Mouse (Mus musculus) hindbrain, embryonic 14.5 days (tissue): ENCODE results near the gene Selenoh. TPM values are rescaled to one million over a fixed set of nuclear protein-coding genes. Genes with fewer than 3 reads are reported as not detected.

Experiments used
- ATAC-seq: fragments of 200-750 bp; cut with Nextera tagmentation; 2 replicates; pipeline ENCODE4 v1.8.0; 2017; ENCODE audit warnings: moderate number of reproducible peaks, mild to moderate bottlenecking, moderate TSS enrichment, moderate library complexity; ENCODE audit not compliant: low FRiP score
- DNase-seq: peaks from one replicate; pipeline ENCODE4 v3.0.0-alpha.2; 2015; ENCODE audit warnings: low spot score
- H3K27ac ChIP-seq: fragments of 300-500 bp; sonication (generic); 2 replicates; pipeline ENCODE4 v1.5.1; 2014; ENCODE audit warnings: mild to moderate bottlenecking, moderate library complexity
- H3K27me3 ChIP-seq: fragments of 300-500 bp; sonication (generic); 2 replicates; pipeline ENCODE4 v1.6.1; 2014; ENCODE audit warnings: mild to moderate bottlenecking, low read length, mixed read lengths; ENCODE audit not compliant: control insufficient read depth, insufficient read depth
- H3K36me3 ChIP-seq: fragments of 300-500 bp; sonication (generic); replicated peaks from 2 replicates; pipeline ENCODE4 v1.6.1; 2014; ENCODE audit not compliant: control insufficient read depth, insufficient read depth
- H3K4me1 ChIP-seq: fragments of 300-500 bp; sonication (generic); replicated peaks from 2 replicates; pipeline ENCODE4 v1.6.1; 2014; ENCODE audit warnings: antibody characterized with exemption, low read length, mixed read lengths; ENCODE audit not compliant: control insufficient read depth, insufficient read depth
- H3K4me2 ChIP-seq: fragments of 300-500 bp; sonication (generic); replicated peaks from 2 replicates; pipeline ENCODE4 v1.6.1; 2014; ENCODE audit warnings: mild to moderate bottlenecking, moderate library complexity
- H3K4me3 ChIP-seq: fragments of 300-500 bp; sonication (generic); replicated peaks from 2 replicates; pipeline ENCODE4 v1.5.1; 2014; ENCODE audit warnings: mild to moderate bottlenecking, low read length
- H3K9ac ChIP-seq: fragments of 300-500 bp; sonication (generic); 2 replicates; pipeline ENCODE4 v1.6.1; 2014
- H3K9me3 ChIP-seq: fragments of 300-500 bp; sonication (generic); 2 replicates; pipeline ENCODE4 v1.6.1; 2016; ENCODE audit warnings: low read length; ENCODE audit not compliant: control insufficient read depth
- WGBS: fragments of 180-500 bp; shearing (Covaris S2); extraction: QIAGEN DNeasy Blood & Tissue Kit; methylation state at CpG from one replicate; pipeline ENCODE4 v1.1.7; 2014; 5-methylcytosine and 5-hydroxymethylcytosine counted together
- polyA plus RNA-seq: library from polyadenylated mRNA; unstranded; fragments of >200 nt; fragmentation: Nextera tagmentation; extraction: Ambion mirVana; gene quantifications from 2 replicates; pipeline ENCODE4 v1.2.1, GENCODE M21; 2014

The Selenoh gene
- polyA plus RNA-seq, 1 experiment from 2014 or later, result 196 TPM

- Histone ChIP-seq H3K4me3 (no peak overlapping the region), H3K27ac (no peak overlapping the region), H3K9me3 (no peaks in the 10 kb centered on the region), H3K9ac (no peak overlapping the region), H3K4me2 (no peak overlapping the region), H3K4me1 (no peaks in the 10 kb centered on the region; the same call in 1 of the 2 replicates), H3K36me3 (peaks cover 79% of the 10 kb centered on the region), H3K27me3 (no peaks in the 10 kb centered on the region)
- 94% methylated on average over 1 of the region's 1 CpGs for WGBS
- ATAC-seq, result no peak
- no peak for DNase-seq
Observed at GRCm38 (mm10) chr2:84705295-84705694, 34.7 kb upstream of the Selenoh start.

GRCm38 (mm10) chr2:84704329-84704728 lies 33.8 kb upstream of the Selenoh start:
- Histone ChIP-seq H3K4me3 (no peak overlapping the region), H3K4me1 (no peaks in the 10 kb centered on the region), H3K27ac (no peak overlapping the region), H3K9ac (no peak overlapping the region), H3K9me3 (no peaks in the 10 kb centered on the region), H3K4me2 (no peak overlapping the region), H3K27me3 (no peaks in the 10 kb centered on the region), H3K36me3 (peaks cover 77% of the 10 kb centered on the region)
- DNase-seq, result no peak
- 89% methylated on average over 5 of the region's 5 CpGs for WGBS
- ATAC-seq, result no peak

GRCm38 (mm10) chr2:84703497-84703896 lies 32.9 kb upstream of the Selenoh start:
- H3K27ac ChIP-seq, result no peak overlapping the region
- peaks cover 76% of the 10 kb centered on the region for H3K36me3 ChIP-seq
- H3K9me3 ChIP-seq, result no peaks in the 10 kb centered on the region
- H3K27me3 ChIP-seq, result no peaks in the 10 kb centered on the region
- no peak overlapping the region for H3K9ac ChIP-seq
- 98% methylated on average over 1 of the region's 1 CpGs for WGBS
- H3K4me3 ChIP-seq, result no peak overlapping the region
- no peak for ATAC-seq
- H3K4me2 ChIP-seq, result no peak overlapping the region
- no peak for DNase-seq
- H3K4me1 ChIP-seq, result no peaks in the 10 kb centered on the region

DNA sequence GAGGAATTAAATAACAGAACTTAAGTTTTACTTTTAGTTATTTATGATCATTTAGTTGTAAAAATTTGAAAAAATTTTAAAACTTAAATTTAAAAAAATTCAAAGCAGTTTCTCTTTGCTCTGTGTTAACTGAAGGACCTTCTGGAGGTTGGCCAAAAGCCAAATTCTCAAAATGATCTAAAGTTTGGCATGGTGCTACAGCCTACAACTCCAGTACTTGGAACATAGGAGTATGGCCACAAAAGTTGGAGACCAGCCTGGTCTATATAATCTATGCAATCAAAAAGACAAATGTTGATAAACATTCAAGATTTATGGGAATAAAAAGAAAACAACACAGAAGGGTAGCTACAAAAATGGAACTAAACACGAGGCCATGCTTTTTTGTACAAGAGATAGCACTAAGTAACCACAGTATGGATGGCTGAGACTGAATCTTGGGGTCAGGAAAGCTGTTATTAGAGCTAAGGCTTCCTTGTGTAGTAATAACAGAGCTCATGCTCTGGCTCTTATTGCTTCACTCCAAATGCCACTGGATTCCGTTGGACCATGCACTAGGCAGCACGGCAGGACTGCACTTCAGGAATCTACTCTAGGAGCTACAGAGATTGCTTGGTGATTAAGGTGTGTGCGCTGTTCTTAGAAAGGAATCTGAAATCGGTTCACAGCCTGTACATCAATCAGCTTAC lies 24.6 kb upstream of the Selenoh start:
- no peak for DNase-seq
- peaks cover 79% of the 10 kb centered on the region for H3K36me3 ChIP-seq

GRCm38 (mm10) chr2:84690050-84690449 lies 19.5 kb upstream of the Selenoh start:
- H3K27ac ChIP-seq, result no peak overlapping the region
- H3K36me3 ChIP-seq, result peaks cover 95% of the 10 kb centered on the region
- no peak for DNase-seq
- H3K4me2 ChIP-seq, result no peak overlapping the region
- no peak overlapping the region for H3K9ac ChIP-seq
- no peaks in the 10 kb centered on the region for H3K27me3 ChIP-seq
- WGBS, result 92% methylated on average over 12 of the region's 12 CpGs
- ATAC-seq, result no peak
- no peaks in the 10 kb centered on the region for H3K4me1 ChIP-seq
- H3K4me3 ChIP-seq, result no peak overlapping the region
- no peaks in the 10 kb centered on the region for H3K9me3 ChIP-seq

More for the DNA sequence above, 24.6 kb upstream of the Selenoh start:
- Histone ChIP-seq H3K9ac (no peak overlapping the region), H3K4me1 (no peaks in the 10 kb centered on the region), H3K9me3 (no peaks in the 10 kb centered on the region), H3K4me2 (no peak overlapping the region), H3K27me3 (no peaks in the 10 kb centered on the region), H3K4me3 (no peak overlapping the region), H3K27ac (no peak overlapping the region)
- 92% methylated on average over 5 of the region's 5 CpGs for WGBS
- no peak for ATAC-seq

- Histone ChIP-seq H3K4me3 (no peak overlapping the region), H3K27ac (no peak overlapping the region), H3K9me3 (no peaks in the 10 kb centered on the region), H3K4me2 (no peak overlapping the region), H3K27me3 (no peaks in the 10 kb centered on the region), H3K36me3 (peaks cover 84% of the 10 kb centered on the region), H3K9ac (no peak overlapping the region), H3K4me1 (no peaks in the 10 kb centered on the region)
- ATAC-seq (no peak), DNase-seq (no peak)
- WGBS, result 88% methylated on average over 2 of the region's 2 CpGs
Observed at GRCm38 (mm10) chr2:84688080-84688844, 17.7 kb upstream of the Selenoh start.

DNA sequence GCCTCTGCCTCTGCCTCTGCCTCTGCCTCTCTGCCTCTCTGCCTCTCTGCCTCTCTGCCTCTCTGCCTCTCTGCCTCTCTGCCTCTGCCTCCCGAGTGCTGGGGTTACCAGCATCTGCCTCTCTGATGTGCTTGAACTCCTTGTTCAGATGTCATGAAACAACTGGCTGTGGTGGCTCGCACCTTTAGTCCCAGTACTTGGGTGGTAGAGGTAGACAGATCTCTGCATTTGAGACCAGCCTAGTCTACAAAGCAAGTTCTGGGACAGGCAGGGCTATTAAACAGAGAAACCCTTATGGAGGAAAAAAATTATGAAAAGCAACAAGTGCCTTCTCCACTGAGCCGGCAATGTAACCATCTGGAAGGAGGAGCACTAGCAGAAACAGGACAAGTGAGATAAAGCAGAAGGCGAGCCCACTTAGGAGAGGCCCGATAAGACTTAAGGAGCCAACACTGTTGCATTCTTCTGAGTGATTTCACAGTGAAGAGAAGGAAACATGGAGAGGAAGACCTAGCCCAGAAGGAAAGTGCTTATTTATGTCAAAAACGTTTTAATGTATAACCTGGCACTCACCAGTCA lies 12.1 kb upstream of the Selenoh start:
- Histone ChIP-seq H3K4me1 (peaks cover 7% of the 10 kb centered on the region), H3K27me3 (no peaks in the 10 kb centered on the region), H3K4me3 (no peak overlapping the region), H3K27ac (no peak overlapping the region), H3K9me3 (no peaks in the 10 kb centered on the region), H3K9ac (no peak overlapping the region), H3K4me2 (no peak overlapping the region), H3K36me3 (peaks cover 30% of the 10 kb centered on the region)
- DNase-seq (no peak), ATAC-seq (no peak)
- WGBS, result 87% methylated on average over 6 of the region's 6 CpGs

DNA sequence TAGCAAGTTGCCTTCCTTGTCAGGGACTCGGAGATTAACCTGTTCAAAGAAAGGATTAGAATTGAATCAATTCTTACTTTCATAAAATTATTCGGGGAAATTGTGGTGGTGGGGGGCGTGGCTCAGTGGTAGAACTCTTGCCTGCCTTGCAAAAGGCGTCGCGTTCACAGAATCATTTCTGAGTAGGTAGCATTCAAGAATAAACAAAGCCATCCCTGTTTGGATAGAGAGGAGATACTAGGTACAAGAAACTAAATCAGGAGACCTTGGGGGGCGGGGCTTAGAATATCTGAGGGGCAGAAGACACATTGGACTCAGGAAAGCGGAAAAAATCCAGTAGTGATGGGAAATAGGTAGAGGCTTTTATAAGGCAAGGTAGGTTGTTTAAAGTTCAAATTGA lies 8.4 kb upstream of the Selenoh start, which contains the start of gene Tmx2:
Tmx2 (minus strand) TSS at position 125 of the 400 bp plus-strand sequence.
- peak within 1 kb of the TSS; percentile 27; the same call in 1 of the 2 replicates for H3K27ac ChIP-seq
- WGBS, result 23% methylated on average over 8 of the region's 8 CpGs
- H3K27me3 ChIP-seq, result no peaks in the 10 kb centered on the region
- H3K4me2 ChIP-seq, result peak within 1 kb of the TSS; percentile 79
- no peaks in the 10 kb centered on the region for H3K9me3 ChIP-seq
- no peak for DNase-seq
- peak within 1 kb of the TSS; percentile 82 for H3K9ac ChIP-seq
- H3K4me3 ChIP-seq, result peak within 1 kb of the TSS; percentile 94
- peaks cover 22% of the 10 kb centered on the region for H3K4me1 ChIP-seq
- no peak for ATAC-seq
- H3K36me3 ChIP-seq, result peaks cover 23% of the 10 kb centered on the region
